Mouse (Mus musculus): ENCODE measurements around the gene Bcas3. TPM values are rescaled to one million over a fixed set of nuclear protein-coding genes. Genes with fewer than 3 reads are reported as not detected.

Bcas3 gene
- total RNA-seq, 2 experiments from 2014 or later = 32.2 to 38.4 TPM

- intact Hi-C loops (cut with DNase I) = loop anchor here (5.0 to 10.0 kb wide), 2 partner anchors 377 to 510 kb away; partner anchors contain the start of gene Med13
- DNase-seq = peak; percentile 83 to 85
Observed at GRCm38 (mm10) chr11:85844144-85844965, 491.4 kb downstream of the Bcas3 start.

- intact Hi-C loops (cut with DNase I) = loop anchor here (5.0 to 10.0 kb wide), 4 partner anchors 222 to 510 kb away; partner anchors contain the start of gene Med13
- no peak for DNase-seq
Observed at GRCm38 (mm10) chr11:85844971-85845370, 492.0 kb downstream of the Bcas3 start.

GRCm38 (mm10) chr11:85845921-85846320, 493.0 kb downstream of the Bcas3 start:
- DNase-seq = peak in 1 of 2 experiments; percentile 31
- intact Hi-C loops (cut with DNase I) = loop anchor here (2.0 to 10.0 kb wide), 4 partner anchors 127 to 509 kb away; partner anchors contain the start of gene Med13

DNA sequence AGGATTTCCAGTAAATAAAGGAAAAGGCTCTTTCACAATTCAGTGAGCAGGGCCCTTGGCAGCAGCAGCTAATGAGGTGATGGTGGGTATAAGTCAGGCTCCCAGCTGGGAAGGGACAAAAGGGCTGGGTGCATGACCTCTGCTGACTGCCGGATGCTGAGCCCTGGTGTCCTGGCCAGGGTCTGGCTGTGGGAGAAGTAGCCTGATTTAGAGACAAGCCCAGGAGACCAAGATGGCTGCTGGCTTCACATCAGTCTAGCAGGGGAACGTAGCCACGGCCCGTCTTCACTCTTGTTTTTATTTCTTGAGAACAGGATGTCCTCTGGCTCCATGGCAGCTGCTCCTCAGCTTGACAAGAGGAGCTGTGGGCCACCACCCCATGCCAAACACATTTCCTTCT, 493.5 kb downstream of the Bcas3 start:
- intact Hi-C loops (cut with DNase I) = loop anchor here (2.0 to 10.0 kb wide), 4 partner anchors 126 to 508 kb away; partner anchors contain the start of gene Med13
- peak; percentile 38 to 56 for DNase-seq

GRCm38 (mm10) chr11:85849037-85849436, 496.1 kb downstream of the Bcas3 start:
- DNase-seq = peak; percentile 60 to 63
- intact Hi-C loops (cut with DNase I) = loop anchor here (5.0 to 10.0 kb wide), 3 partner anchors 218 to 506 kb away; partner anchors contain the start of gene Med13

DNA sequence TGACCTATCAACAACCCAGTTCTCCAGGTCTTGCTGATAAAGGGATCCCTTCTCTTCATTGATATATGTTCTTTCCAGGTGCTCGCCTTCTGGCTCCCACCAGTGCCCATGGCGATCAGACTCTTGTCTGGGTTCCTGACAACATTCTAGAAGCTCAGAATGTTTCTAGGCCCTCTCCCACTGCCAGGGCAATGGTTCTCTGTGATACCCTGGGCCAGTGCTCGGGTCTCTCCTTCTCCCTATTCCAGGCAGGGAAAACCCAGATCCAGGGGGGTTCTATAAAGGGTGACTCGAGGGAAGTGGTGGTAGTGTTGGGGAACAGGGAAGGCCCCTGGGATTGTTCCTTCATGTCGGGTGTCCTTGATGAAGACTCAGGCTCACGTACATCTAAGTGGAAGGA, 497.3 kb downstream of the Bcas3 start, which contains the start of gene Gm11444:
Gm11444 (minus strand) TSS at position 101 of the 400 bp plus-strand sequence.
- no peak for DNase-seq
- intact Hi-C loops (cut with DNase I) = no loop called here

- intact Hi-C loops (cut with DNase I) = no loop called here
- DNase-seq = no peak
Observed at GRCm38 (mm10) chr11:85850758-85851157, 497.8 kb downstream of the Bcas3 start.

DNA sequence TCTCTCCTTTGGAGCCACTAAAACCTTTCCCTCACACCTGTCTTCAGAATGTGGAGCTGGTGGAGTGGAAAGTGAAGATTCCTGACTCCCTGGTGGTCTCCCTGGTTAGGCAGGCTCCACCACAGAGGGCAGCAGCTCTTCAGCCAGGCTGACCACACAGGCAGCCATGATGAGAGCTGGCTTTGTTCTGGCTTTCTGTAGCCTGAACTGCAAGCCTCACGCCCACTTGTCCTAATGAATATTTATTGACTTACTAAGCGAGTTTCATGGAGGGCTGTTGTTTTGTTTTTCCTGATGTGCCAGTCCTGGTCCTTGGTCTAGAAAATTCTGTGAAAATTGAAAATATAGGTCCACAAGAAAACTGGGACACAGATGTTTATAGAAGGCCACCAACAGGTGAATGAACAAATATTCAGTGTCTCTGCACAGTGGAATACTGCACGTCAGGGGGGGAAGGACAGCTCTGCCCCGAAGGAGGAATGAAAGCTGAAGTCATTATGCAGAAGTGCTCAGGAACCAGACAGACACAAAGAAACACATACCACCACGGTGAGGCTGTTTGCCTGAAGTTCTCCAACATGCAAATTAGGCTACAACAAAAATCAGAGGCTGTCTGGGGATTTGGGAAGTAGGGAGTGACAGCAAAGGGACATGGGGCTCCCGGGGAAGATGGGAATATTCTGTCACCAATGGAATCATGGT, 505.2 kb downstream of the Bcas3 start:
- DNase-seq = no peak
- intact Hi-C loops (cut with DNase I) = no loop called here

DNA sequence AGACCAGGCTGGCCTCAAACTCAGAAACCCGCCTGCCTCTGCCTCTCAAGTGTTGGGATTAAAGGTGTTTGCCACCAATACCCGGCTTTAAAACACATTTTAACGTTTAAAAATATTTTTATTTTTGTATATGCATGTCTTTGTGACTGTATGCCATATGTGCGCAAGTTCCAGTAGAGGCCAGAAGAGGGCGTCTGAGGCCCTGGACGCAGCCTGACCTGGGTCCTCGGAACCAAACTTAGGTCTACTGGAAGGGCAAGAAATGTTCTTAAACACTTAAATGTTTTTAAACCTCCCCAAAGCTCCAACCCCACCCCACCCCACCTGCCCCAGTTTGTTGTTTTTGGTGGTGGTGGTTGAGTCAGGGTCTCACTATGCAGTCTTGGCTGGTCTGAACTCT, 511.4 kb downstream of the Bcas3 start:
- no peak for DNase-seq
- intact Hi-C loops (cut with DNase I) = no loop called here

Small RNA genes lying within 50 kb of the gene (microRNA-seq; reads per million reads assigned to microRNA genes)
- 0 reads per million in 2 experiments for gene Mir5110

Other genes with a start within 250 kb of the Bcas3 start
- gene Usp32, start 213.0 kb upstream of the Bcas3 start, total RNA-seq (2021) = 10 to 100 TPM in 1 of 2 experiments, 1 to 10 TPM in 1; 8.0 to 10.6 TPM
- not detected for gene 1700125H20Rik, start 182.8 kb upstream of the Bcas3 start, total RNA-seq (2021)
- 1 to 10 TPM; 7.0 to 8.6 TPM for gene Appbp2, start 118.0 kb upstream of the Bcas3 start, total RNA-seq (2021)
- gene Ppm1d, start 41.9 kb upstream of the Bcas3 start, total RNA-seq (2021) = 1 to 10 TPM; 4.5 to 7.1 TPM

All from gastrocnemius, postnatal 36 days (tissue).